Mouse (Mus musculus) fat pad, adult 2 months (tissue): ENCODE measurements around the gene Vmn1r39.
"Not testable (repeated sequence)": the region's sequence is repeated elsewhere in the genome, so short reads cannot be mapped to it uniquely, and the experiment has no call there.

Source experiments
- DNase-seq: peaks from one replicate; pipeline ENCODE4 v3.0.0-alpha.2; 2011; ENCODE audit warnings: low read depth, low spot score; ENCODE audit errors: extremely low read depth

The Vmn1r39 gene

GRCm38 (mm10) chr6:66810509-66810908 lies at the start of gene Vmn1r39:
Gene Vmn1r39 (minus strand): TSS chr6:66810609.
- DNase-seq = no peak

GRCm38 (mm10) chr6:66859391-66859790 lies 49.0 kb upstream of the Vmn1r39 start:
- DNase-seq = no peak

DNA sequence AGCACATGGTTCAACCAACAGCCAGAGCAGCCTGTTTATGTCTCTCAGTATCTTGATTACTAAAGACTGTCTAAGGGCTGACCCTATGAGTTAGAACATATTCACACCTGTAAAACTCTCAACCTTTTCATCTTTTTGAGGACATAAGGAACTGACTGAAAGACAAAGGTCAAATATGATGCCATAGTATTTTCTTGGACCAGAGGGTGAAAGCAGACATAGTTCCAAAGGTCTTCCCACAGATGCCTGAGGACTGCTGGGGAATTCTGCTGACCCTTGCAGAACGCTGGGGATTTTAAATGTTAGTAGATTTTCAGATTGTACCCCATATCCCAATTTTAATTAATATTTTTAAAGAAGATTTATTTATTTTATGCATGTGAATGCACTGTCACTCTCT lies 47.9 kb upstream of the Vmn1r39 start:
- no peak for DNase-seq

GRCm38 (mm10) chr6:66856236-66856635 lies 45.8 kb upstream of the Vmn1r39 start:
- no peak for DNase-seq

DNA sequence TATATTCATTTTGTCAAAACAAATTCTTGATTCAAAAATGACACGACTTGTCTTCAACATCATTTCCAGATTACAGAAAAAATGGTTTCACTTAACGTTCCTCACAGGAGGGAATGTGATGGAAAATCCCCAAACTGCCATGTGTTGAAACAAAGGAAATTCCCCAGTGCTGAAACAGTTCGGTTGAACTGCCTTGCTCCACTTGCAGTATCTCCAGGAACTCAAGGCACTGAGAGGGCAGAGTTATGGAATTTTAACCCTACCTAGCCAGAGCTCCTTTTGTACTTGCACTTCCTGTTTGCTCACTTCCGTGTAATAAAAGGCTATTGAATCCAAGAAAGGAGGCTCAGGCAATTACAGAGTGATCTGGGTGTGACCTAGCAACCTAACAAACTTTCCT lies 38.5 kb upstream of the Vmn1r39 start:
- no peak for DNase-seq

DNA sequence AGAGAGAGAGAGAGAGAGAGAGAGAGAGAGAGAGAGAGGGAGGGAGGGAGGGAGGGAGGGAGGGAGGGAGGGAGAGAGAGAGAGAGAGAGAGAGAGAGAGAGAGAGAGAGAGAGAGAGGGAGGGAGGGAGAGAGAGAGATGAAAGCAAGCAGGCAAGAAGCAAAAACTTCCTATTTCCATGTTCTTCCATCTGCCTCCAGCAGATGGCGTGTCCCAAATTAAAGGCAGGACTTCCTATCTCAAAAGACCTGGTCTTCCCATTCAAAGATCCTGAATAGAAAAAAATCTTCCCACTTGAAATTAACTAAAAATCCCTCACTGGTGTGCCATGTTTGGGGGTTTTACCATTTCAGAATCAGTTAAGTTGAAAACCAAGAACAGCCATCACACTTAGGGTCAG lies 30.2 kb upstream of the Vmn1r39 start:
- DNase-seq = not testable (repeated sequence)

DNA sequence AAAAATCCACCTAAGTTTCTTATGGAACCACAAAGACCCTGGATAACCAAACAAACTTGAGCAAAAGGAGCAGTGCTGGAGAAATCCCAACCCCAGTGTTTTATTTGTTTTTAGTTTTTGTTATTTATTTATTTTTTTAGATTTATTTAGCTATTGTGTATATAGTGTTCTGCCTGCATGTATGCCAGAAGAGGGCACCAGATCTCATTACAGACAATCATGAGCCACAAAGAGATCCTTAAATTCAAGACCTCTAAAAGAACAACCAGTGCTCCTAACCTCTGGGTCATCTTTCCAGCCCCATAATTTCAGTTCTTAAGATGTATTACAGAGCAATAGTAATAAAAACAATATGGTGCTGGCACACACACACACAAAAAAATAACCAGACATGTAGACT lies 26.5 kb upstream of the Vmn1r39 start:
- no peak for DNase-seq

GRCm38 (mm10) chr6:66806311-66806710 lies 4.1 kb downstream of the Vmn1r39 start:
- DNase-seq = no peak

DNA sequence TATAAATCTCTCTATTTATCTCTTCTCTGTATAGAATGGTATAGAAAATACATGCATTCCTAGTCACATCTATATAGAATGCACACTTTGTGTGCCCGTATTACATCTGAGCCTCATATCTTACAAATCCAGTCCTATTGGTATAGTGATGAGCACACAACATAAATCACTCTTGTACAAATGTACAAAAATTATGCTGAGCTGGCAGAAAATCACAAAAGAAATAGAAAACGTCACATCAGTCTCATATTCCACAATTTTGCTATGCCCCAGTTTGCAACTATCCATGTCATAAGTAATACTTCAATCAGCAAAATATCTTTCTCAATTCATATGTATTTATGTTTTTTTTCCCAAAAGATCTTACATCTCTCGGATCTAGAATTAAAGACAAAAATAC lies 4.7 kb downstream of the Vmn1r39 start:
- DNase-seq = no peak

GRCm38 (mm10) chr6:66782527-66782926 lies 27.9 kb downstream of the Vmn1r39 start, which contains the start of gene Vmn1r38:
Gene Vmn1r38 (minus strand): TSS chr6:66782627.
- not testable (repeated sequence) for DNase-seq
